Mouse (Mus musculus) C2C12 (cell line): Measurements from ENCODE around the gene Fzd7.

Experiments
- CTCF ChIP-seq: IDR thresholded peaks from one replicate; pipeline ENCODE4 v1.5.1; 2011; ENCODE audit not compliant: control insufficient read depth, insufficient read depth, insufficient read length
- MAX ChIP-seq: IDR thresholded peaks from one replicate; pipeline ENCODE4 v1.6.1; 2011; ENCODE audit warnings: mild to moderate bottlenecking, control low read depth
- MYOD1 ChIP-seq: IDR thresholded peaks from one replicate; pipeline ENCODE4 v1.6.1; 2011; ENCODE audit warnings: low read depth; ENCODE audit not compliant: control insufficient read depth, insufficient read length
- MYOG ChIP-seq: IDR thresholded peaks from one replicate; pipeline ENCODE4 v1.6.1; 2011; ENCODE audit not compliant: control insufficient read depth, insufficient read length; ENCODE audit errors: extremely low read depth
- USF1 ChIP-seq: IDR thresholded peaks from one replicate; pipeline ENCODE4 v1.6.1; 2011; ENCODE audit warnings: low read depth, mild to moderate bottlenecking, control low read depth, moderate library complexity

DNA sequence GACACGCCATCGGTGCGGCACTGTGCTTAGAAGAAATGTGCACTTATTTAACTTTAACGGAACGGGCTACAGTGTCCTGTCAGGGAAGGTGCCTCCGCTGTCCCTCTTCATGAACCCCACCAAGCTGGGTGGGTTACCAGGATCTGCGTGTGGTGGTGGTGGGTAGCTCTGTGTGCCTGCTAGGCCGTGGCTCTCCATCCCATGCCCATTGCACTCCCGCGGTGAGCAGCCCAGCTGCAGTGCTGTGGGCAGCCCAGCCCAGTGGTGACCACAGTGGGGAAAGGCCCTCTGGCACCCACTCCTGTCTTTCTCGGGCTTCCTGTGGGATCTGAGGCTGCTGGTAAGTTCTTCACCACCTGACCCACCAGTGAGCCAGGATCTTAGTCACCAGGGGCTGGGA, 31.3 kb upstream of the Fzd7 start:
- TF ChIP-seq CTCF, result no peak
- TF ChIP-seq MAX, result no peak
- no peak for TF ChIP-seq USF1
- TF ChIP-seq MYOD1, result no peak
- no peak for TF ChIP-seq MYOG
